Comparison of ENCODE assay signal across 8 mouse cellular contexts in the genomic region with DNA sequence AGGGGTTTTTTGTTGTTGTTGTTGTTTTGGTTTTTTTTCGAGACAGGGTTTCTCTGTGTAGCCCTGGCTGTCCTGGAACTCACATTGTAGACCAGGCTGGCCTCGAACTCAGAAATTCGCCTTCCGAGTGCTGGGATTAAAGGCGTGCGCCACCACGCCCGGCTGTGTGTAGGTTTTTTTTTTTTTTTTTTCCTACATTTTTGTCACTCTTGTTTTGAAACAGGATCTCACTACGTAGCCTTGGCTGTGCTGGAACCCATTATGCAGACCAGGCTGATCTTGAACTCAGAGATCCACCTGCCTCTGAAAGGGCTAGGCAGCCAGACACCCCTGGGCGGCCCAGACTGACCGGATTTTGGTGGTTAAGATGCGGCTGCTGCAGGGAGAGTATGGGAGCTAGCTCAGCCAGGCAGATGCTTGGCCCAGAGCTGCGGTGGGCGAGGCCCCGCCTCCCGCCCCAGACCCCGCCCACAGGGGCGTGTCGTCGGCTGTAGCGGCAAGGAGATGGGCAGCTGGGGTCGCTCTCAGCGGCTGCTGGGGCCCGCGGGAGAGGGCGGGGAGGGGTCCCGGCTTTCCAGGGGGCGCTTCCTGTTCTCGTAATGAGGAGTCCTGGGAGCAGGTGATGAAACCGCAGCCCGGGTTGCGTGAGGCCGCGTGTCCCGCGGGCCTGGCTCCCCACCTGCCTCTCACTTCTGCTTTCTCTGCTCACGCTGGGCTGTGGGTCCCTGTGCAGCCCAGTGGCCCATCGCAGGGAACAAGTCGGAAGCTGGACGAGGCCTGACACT. TPM values are rescaled to one million over a fixed set of nuclear protein-coding genes. Genes with fewer than 3 reads are reported as not detected.
A peak's percentile ranks its signal among the peaks of the same experiment; 100 is the strongest.
DNase-seq lines count a peak whose midpoint lies in the region; ATAC-seq and TF ChIP-seq lines count a peak whose summit lies in the region.

No protein-coding gene starts in this region.

- H3K27ac ChIP-seq in heart, embryonic 13.5 days (replicated peaks) = no peak overlapping the region
- no peak overlapping the region for H3K27ac ChIP-seq in kidney, postnatal 0 days

- no peak for TF ChIP-seq CTCF in kidney, postnatal 0 days (IDR thresholded peaks at IDR 0.05; ENCODE audit: low read depth)
- no peak for TF ChIP-seq CTCF in lung, adult 2 months (IDR thresholded peaks at IDR 0.05; ENCODE audit: insufficient read depth, low read length)

- WGBS in heart, embryonic 13.5 days = 9% methylated on average over 40 of the region's 40 CpGs
- WGBS in kidney, postnatal 0 days = 13% methylated on average over 38 of the region's 40 CpGs
- WGBS in lung, adult 2 months = 11% methylated on average over 39 of the region's 40 CpGs

- peak; percentile 70 to 87 for DNase-seq in adrenal gland, postnatal 36 days
- peak; percentile 80 for DNase-seq in kidney, postnatal 0 days (ENCODE audit: low spot score)
- DNase-seq in lung, adult 2 months = peak; percentile 62
- DNase-seq in testis, postnatal 14 days (ENCODE audit: low spot score) = peak; percentile 86

- H3K36me3 ChIP-seq in erythroblast, embryonic 14.5 days (ENCODE audit: control insufficient read depth) = no peaks in the 10 kb centered on the region
- no peaks in the 10 kb centered on the region for H3K36me3 ChIP-seq in heart, embryonic 13.5 days
- no peaks in the 10 kb centered on the region for H3K36me3 ChIP-seq in kidney, postnatal 0 days (ENCODE audit: insufficient read depth, low read length)

- H3K9ac ChIP-seq in heart, embryonic 13.5 days = peak overlapping the region; percentile 69
- peak overlapping the region; percentile 45; the same call in 1 of the 2 replicates for H3K9ac ChIP-seq in kidney, postnatal 0 days (ENCODE audit: low read depth, low read length)

- H3K27me3 ChIP-seq in erythroblast, embryonic 14.5 days (ENCODE audit: control insufficient read depth) = peaks cover 62% of the 10 kb centered on the region
- H3K27me3 ChIP-seq in heart, embryonic 13.5 days (replicated peaks) = peaks cover 65% of the 10 kb centered on the region
- H3K27me3 ChIP-seq in kidney, postnatal 0 days (ENCODE audit: insufficient read depth, low read length) = no peaks in the 10 kb centered on the region

- no peak for TF ChIP-seq POLR2A in lung, adult 2 months (IDR thresholded peaks at IDR 0.05; ENCODE audit: borderline replicate concordance, extremely low read depth, low read depth, low read length)

- peak overlapping the region; percentile 65 for H3K4me3 ChIP-seq in erythroblast, embryonic 14.5 days (replicated peaks)
- peak overlapping the region; percentile 55 for H3K4me3 ChIP-seq in heart, embryonic 13.5 days
- H3K4me3 ChIP-seq in kidney, postnatal 0 days (replicated peaks; ENCODE audit: low read depth, low read length) = peak overlapping the region; percentile 48
- peak overlapping the region; percentile 6 for H3K4me3 ChIP-seq in lung, adult 2 months (replicated peaks; ENCODE audit: extremely low read depth, low read depth, low read length)

- H3K9me3 ChIP-seq in erythroblast, embryonic 14.5 days (ENCODE audit: control insufficient read depth, low read length) = no peaks in the 10 kb centered on the region
- H3K9me3 ChIP-seq in heart, embryonic 13.5 days = no peaks in the 10 kb centered on the region
- no peaks in the 10 kb centered on the region for H3K9me3 ChIP-seq in kidney, postnatal 0 days (replicated peaks; ENCODE audit: low read length)

- peak; percentile 76 for ATAC-seq in CD4-positive, CD25-positive, alpha-beta regulatory T cell, adult 4 months
- peak; percentile 75 for ATAC-seq in heart, embryonic 13.5 days (ENCODE audit: extremely low read depth, insufficient number of reproducible peaks, low FRiP score, low TSS enrichment)
- peak; percentile 84 for ATAC-seq in kidney, postnatal 0 days (replicated peaks; ENCODE audit: low FRiP score, low read depth)
- ATAC-seq in neutrophil, adult 5-6 weeks (ENCODE audit: extremely low read depth, insufficient number of reproducible peaks, low FRiP score, poor library complexity, severe bottlenecking) = peak; percentile 59

- peak overlapping the region; percentile 78 for H3K4me2 ChIP-seq in heart, embryonic 13.5 days
- peak overlapping the region; percentile 90 for H3K4me2 ChIP-seq in kidney, postnatal 0 days (ENCODE audit: low read length)

- peaks cover 12% of the 10 kb centered on the region for H3K4me1 ChIP-seq in erythroblast, embryonic 14.5 days (ENCODE audit: control insufficient read depth)
- H3K4me1 ChIP-seq in heart, embryonic 13.5 days = peaks cover 3% of the 10 kb centered on the region; the same call in 1 of the 2 replicates
- H3K4me1 ChIP-seq in kidney, postnatal 0 days (replicated peaks; ENCODE audit: insufficient read depth, low read length) = no peaks in the 10 kb centered on the region
- H3K4me1 ChIP-seq in lung, adult 2 months (ENCODE audit: control insufficient read depth, insufficient read depth, low read length) = no peaks in the 10 kb centered on the region

RNA-seq across cellular contexts. Expression of gene Tmem161a, which starts 13.9 kb away (rescaled TPM):
- polyA plus RNA-seq in CD4-positive, CD25-positive, alpha-beta regulatory T cell, adult 4 months (2017; shearing (Covaris generic)) = 10 to 100 TPM; 25.3 to 54.7 TPM
- 10 to 100 TPM; 70.2 to 74.5 TPM for total RNA-seq in adrenal gland, postnatal 36 days (2021)
- 9.0 and 11.2 TPM in 2 replicates for polyA plus RNA-seq in erythroblast, embryonic 14.5 days (2012)
- polyA plus RNA-seq in heart, embryonic 13.5 days (2015; fragmentation: Nextera tagmentation; extraction: Ambion mirVana) = 91.8 and 104 TPM in 2 replicates
- polyA plus RNA-seq in kidney, postnatal 0 days (2015; fragmentation: Nextera tagmentation; extraction: Ambion mirVana) = 52.3 and 62.4 TPM in 2 replicates
- 101 and 105 TPM in 2 replicates for polyA plus RNA-seq in lung, adult 2 months (2012; rRNA removed)
- 6.8 and 15.2 TPM in 2 replicates for total RNA-seq in neutrophil, adult 5-6 weeks (2017)

RNA-seq across cellular contexts. Expression of gene Mef2b, which starts 18.8 kb away (rescaled TPM):
- polyA plus RNA-seq in CD4-positive, CD25-positive, alpha-beta regulatory T cell, adult 4 months (2017; shearing (Covaris generic)) = 1 to 10 TPM in 1 of 2 experiments, not detected in 1; 1.5 TPM
- under 1 TPM; 0.46 to 0.49 TPM for total RNA-seq in adrenal gland, postnatal 36 days (2021)
- 0.14 and 0.29 TPM in 2 replicates for polyA plus RNA-seq in erythroblast, embryonic 14.5 days (2012)
- 0.15 and 0.40 TPM in 2 replicates for polyA plus RNA-seq in heart, embryonic 13.5 days (2015; fragmentation: Nextera tagmentation; extraction: Ambion mirVana)
- polyA plus RNA-seq in kidney, postnatal 0 days (2015; fragmentation: Nextera tagmentation; extraction: Ambion mirVana) = 0.28 and 0.37 TPM in 2 replicates
- polyA plus RNA-seq in lung, adult 2 months (2012; rRNA removed) = 0.31 and 0.50 TPM in 2 replicates
- 0.70 and 0.86 TPM in 2 replicates for total RNA-seq in neutrophil, adult 5-6 weeks (2017)

RNA-seq across cellular contexts. Expression of gene Borcs8, which starts 19.0 kb away (rescaled TPM):
- 10 to 100 TPM; 76.8 to 91.1 TPM for polyA plus RNA-seq in CD4-positive, CD25-positive, alpha-beta regulatory T cell, adult 4 months (2017; shearing (Covaris generic))
- 10 to 100 TPM; 52.5 to 55.0 TPM for total RNA-seq in adrenal gland, postnatal 36 days (2021)
- polyA plus RNA-seq in erythroblast, embryonic 14.5 days (2012) = 2.9 and 4.0 TPM in 2 replicates
- 36.1 and 40.0 TPM in 2 replicates for polyA plus RNA-seq in heart, embryonic 13.5 days (2015; fragmentation: Nextera tagmentation; extraction: Ambion mirVana)
- polyA plus RNA-seq in kidney, postnatal 0 days (2015; fragmentation: Nextera tagmentation; extraction: Ambion mirVana) = 48.3 and 49.3 TPM in 2 replicates
- polyA plus RNA-seq in lung, adult 2 months (2012; rRNA removed) = 76.5 and 79.0 TPM in 2 replicates
- 55.7 and 63.4 TPM in 2 replicates for total RNA-seq in neutrophil, adult 5-6 weeks (2017)

RNA-seq across cellular contexts. Expression of gene Rfxank, which starts 19.3 kb away (rescaled TPM):
- 10 to 100 TPM; 67.2 to 81.8 TPM for polyA plus RNA-seq in CD4-positive, CD25-positive, alpha-beta regulatory T cell, adult 4 months (2017; shearing (Covaris generic))
- total RNA-seq in adrenal gland, postnatal 36 days (2021) = 10 to 100 TPM; 15.2 to 17.1 TPM
- 1.8 and 2.5 TPM in 2 replicates for polyA plus RNA-seq in erythroblast, embryonic 14.5 days (2012)
- polyA plus RNA-seq in heart, embryonic 13.5 days (2015; fragmentation: Nextera tagmentation; extraction: Ambion mirVana) = 15.1 and 17.0 TPM in 2 replicates
- polyA plus RNA-seq in kidney, postnatal 0 days (2015; fragmentation: Nextera tagmentation; extraction: Ambion mirVana) = 13.4 and 13.7 TPM in 2 replicates
- 19.0 and 28.6 TPM in 2 replicates for polyA plus RNA-seq in lung, adult 2 months (2012; rRNA removed)
- total RNA-seq in neutrophil, adult 5-6 weeks (2017) = 17.1 and 18.7 TPM in 2 replicates

RNA-seq across cellular contexts. Expression of gene Nr2c2ap, which starts 27.1 kb away (rescaled TPM):
- 10 to 100 TPM; 43.0 to 59.3 TPM for polyA plus RNA-seq in CD4-positive, CD25-positive, alpha-beta regulatory T cell, adult 4 months (2017; shearing (Covaris generic))
- total RNA-seq in adrenal gland, postnatal 36 days (2021) = 10 to 100 TPM; 17.7 to 21.5 TPM
- 0.21 and 0.41 TPM in 2 replicates for polyA plus RNA-seq in erythroblast, embryonic 14.5 days (2012)
- 30.5 and 34.3 TPM in 2 replicates for polyA plus RNA-seq in heart, embryonic 13.5 days (2015; fragmentation: Nextera tagmentation; extraction: Ambion mirVana)
- polyA plus RNA-seq in kidney, postnatal 0 days (2015; fragmentation: Nextera tagmentation; extraction: Ambion mirVana) = 30.1 and 34.1 TPM in 2 replicates
- 10.7 and 14.6 TPM in 2 replicates for polyA plus RNA-seq in lung, adult 2 months (2012; rRNA removed)
- 4.7 and 5.2 TPM in 2 replicates for total RNA-seq in neutrophil, adult 5-6 weeks (2017)

Comparison
In these comparisons a context has a peak if more than half of its experiments do, and no peak if none do; other contexts are left out.
1. H3K4me3 ChIP-seq: peak in every context shown above with its lines; median percentile 65 in erythroblast, embryonic 14.5 days; 55 in heart, embryonic 13.5 days; 48 in kidney, postnatal 0 days; 6 in lung, adult 2 months.